Mouse (Mus musculus): Measurements from ENCODE around the gene Ivl.

- TF ChIP-seq CTCF (IDR thresholded peaks at IDR 0.05; ENCODE audit: control insufficient read depth, insufficient read depth, low read length), result no peak
- TF ChIP-seq POLR2A (IDR thresholded peaks at IDR 0.05; ENCODE audit: borderline replicate concordance, control insufficient read depth, low read depth, low read length), result no peak
These were observed 26.4 kb upstream of the Ivl start for GRCm38 (mm10) chr3:92599973-92600372.

Data from bone marrow, adult 2 months (tissue).